Mouse (Mus musculus): ENCODE results near the gene Prrg3.
"Not testable (repeated sequence)": the region's sequence is repeated elsewhere in the genome, so short reads cannot be mapped to it uniquely, and the experiment has no call there.

Prrg3 gene

DNA sequence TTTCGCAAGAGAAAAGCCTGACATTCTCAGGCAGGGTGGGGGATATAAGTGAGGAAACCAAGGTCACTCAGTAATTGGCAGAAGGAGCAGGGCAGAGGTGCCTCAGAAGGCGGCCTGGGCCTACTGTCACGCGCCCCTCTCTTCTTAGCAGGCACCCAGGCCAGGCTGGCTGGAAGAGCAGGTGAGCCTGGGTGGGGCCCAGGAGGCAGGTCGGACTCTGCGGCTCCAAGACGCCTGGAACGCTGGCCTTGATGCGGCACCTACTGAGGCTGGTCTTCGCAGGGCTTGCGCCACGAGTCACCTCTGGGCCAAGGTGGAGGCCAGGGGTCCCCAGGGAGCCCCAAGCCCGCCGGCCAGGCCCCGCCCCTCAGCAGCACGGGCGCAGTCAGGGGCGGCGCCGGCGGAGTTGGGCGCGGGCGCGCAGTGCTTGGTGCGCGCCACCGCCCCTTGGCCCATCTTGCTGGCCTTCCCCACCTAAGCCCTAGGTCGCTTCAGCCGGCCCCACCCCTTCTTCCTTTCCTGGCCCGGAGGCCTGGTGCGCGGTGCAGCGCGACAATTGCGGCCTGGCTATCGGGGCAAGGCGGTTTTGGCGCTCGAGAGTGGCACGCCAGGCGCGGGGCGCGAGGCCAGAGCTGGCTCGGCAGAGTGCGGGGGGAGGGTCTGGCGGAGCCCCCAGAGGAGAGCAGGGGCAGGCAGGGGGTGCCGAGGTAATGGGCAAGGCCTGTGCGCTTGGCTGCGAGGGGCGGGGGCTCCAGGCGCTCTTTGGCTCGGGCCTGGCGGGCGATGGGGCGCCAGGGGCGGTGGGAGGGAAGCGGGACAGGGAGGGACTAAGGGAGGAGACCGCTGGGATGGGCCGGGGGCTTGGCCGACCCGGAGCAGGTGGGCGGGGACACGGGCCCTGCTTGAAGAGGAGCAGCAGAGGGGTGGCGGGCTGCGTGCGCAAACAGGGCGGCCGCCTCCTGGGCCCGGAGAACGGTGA is at the start of gene Prrg3:
Gene Prrg3 (plus strand): TSS at position 552 of the 979 bp plus-strand sequence.
- no peak for DNase-seq (ENCODE audit: low read depth, low spot score)

DNA sequence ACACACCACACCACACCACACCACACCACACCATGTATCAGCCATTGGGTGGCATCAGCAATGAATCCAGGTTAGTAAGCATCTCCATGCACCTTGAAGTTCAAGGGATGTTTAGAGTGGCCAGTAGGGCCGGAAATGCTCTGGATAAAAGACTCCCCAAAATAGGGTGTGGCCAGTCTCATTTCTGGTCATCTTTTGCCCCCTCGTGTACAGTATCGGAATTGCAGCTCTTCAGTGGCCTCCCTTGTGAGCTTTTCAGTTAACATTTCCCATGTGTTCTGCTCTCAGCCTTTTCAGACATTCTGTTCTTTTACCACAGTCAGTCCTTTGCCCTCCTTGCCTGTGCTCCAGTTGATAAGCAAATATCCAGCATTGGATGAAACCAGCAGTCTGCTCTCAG is 15.8 kb upstream of the Prrg3 start:
- peak; percentile 6 for DNase-seq (ENCODE audit: low read depth, low spot score)

GRCm38 (mm10) chrX:71958366-71958765 is 4.1 kb upstream of the Prrg3 start:
- no peak for DNase-seq (ENCODE audit: low read depth, low spot score)

DNA sequence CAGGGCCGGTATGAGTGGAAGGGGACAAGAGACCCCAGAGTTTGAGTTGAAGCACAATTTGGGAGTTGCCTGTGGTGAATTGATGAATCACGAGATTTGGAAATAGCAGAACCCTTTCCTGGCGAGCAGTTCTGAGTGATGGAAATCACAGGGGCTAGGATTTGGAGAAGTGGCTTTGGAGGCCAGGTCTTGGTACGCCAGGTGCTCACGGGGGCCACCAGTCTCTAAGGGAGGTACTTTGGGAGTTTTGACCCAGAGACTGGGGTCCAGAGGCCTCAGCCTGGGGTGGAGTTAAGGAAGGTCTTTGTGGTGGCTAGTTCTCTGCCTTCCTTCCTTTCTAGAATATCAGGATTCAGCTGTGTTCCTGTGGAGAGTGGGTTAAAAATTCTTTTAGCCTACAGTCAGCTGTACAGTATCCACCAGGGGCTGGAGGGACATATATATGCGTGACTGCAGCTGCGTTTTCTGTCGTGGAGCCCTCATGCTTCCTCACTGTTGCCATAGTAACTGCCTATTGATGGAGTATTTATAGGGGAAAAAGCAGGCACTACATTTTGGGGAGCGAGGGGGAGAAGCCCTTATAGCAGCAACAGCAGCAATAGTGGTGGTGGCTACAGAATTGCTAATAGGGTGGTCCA is 970 bp downstream of the Prrg3 start:
- DNase-seq (ENCODE audit: low read depth, low spot score) = no peak

GRCm38 (mm10) chrX:71968216-71968615 is 5.8 kb downstream of the Prrg3 start:
- no peak for DNase-seq (ENCODE audit: low read depth, low spot score)

- DNase-seq (ENCODE audit: low read depth, low spot score) = no peak
These were observed 6.4 kb downstream of the Prrg3 start for GRCm38 (mm10) chrX:71968816-71969215.

- no peak for DNase-seq (ENCODE audit: low read depth, low spot score)
These were observed 8.9 kb downstream of the Prrg3 start for GRCm38 (mm10) chrX:71971325-71971724.

DNA sequence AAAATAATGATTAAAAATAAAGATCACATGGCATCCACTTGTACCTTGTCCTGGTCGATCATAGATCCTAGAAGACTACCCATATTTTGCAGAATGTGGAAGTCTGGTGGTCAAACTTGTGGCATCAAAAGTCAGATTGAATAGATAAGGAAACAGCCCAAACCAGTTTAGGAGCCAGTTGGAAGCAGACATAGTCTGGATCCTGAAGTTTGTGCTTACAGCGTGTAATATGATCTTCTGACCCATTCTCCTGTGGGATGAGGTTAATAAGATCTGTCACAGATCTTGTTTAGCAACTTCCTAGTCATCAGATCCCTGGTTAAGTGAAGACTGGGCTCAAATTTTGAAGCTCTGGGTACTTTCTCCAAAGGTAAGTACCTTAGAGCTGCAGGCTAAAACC is 10.3 kb downstream of the Prrg3 start, which contains the start of gene Fate1:
Gene Fate1 (plus strand): TSS at position 301 of the 400 bp plus-strand sequence.
- DNase-seq (ENCODE audit: low read depth, low spot score) = no peak

DNA sequence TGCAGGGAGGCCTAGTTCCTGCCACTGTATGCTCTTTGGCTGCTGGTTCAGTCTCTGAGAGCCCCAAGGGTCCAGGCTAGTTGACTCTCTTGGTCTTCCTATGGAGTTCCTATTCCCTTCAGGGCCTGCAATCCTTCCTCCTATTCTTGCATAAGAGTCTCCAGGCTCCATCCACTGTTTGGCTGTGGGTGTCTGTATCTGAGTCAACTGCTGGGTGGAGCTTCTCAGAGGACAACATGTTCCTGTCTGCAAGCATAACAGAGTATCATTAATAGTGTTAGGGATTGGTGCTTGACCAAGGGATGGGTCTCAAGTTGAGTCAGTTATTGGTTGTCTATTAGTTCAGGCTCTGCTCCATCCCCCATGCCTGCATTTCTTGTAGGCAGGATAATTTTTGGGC is 15.3 kb downstream of the Prrg3 start:
- not testable (repeated sequence) for DNase-seq (ENCODE audit: low read depth, low spot score)

- DNase-seq (ENCODE audit: low read depth, low spot score) = no peak
These were observed 18.0 kb downstream of the Prrg3 start for GRCm38 (mm10) chrX:71980443-71980842.

DNA sequence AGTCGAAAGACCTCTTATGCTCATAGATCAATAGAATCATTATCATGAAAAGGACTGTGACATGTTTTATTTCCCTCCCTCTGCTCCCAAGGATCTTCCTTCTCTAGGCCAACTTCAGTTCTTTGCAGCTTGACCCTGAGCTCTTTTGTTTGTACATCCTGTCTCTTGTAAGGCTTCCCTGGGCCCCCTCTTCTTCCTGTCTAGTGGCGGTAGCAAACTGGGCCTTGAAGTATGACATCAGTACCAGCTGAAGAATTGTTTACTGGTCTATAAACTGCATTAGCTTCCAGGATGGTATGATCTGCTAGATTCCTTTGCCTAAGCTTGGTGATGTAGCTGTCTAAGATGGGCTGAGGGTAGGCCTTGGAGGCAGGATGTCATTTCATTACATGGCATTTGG is 18.9 kb downstream of the Prrg3 start:
- DNase-seq (ENCODE audit: low read depth, low spot score) = no peak

- DNase-seq (ENCODE audit: low read depth, low spot score) = no peak
These were observed 20.8 kb downstream of the Prrg3 start for GRCm38 (mm10) chrX:71983205-71983604.

DNA sequence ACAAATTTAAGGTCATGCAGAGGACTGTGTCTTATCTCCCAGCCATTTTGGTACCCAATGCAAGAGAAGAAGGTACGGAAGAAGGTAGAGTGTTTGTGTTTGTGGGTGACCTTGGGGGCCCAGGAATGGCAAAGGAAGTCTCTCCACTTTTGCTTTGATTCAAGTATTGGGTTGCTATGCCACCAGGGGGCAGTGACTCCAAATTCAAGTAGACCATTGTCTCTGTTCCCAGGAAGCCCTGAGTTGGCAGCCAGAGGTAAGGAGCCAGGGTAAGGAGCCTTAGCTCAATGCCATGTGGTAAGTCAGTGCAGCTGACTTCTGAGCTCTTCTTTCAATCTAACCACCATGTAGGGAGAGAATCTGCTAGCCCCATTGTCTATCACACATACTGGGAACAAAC is 21.4 kb downstream of the Prrg3 start:
- DNase-seq (ENCODE audit: low read depth, low spot score) = no peak

DNA sequence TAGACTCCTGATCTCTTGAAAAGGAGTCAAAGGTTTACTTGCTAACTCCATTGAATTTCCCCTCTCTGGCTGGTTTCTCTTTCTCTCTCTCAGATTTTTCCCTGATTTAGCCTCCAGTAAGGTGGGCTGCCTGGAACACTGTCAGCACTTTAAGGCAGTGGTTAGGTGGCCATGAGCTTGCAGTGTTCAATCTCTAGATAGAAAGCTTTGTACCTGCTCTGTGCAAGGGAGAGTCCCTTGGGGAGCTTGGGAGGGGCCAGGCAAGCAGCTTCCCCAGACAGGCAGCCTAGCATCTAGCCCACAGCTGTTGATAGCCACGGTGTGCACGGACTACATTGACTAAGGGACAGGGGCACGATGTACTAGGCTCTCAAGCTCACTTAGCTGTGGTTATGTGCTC is 29.1 kb downstream of the Prrg3 start, which contains the start of gene Cnga2:
Gene Cnga2 (plus strand): TSS at position 301 of the 400 bp plus-strand sequence.
- DNase-seq (ENCODE audit: low read depth, low spot score) = no peak

DNA sequence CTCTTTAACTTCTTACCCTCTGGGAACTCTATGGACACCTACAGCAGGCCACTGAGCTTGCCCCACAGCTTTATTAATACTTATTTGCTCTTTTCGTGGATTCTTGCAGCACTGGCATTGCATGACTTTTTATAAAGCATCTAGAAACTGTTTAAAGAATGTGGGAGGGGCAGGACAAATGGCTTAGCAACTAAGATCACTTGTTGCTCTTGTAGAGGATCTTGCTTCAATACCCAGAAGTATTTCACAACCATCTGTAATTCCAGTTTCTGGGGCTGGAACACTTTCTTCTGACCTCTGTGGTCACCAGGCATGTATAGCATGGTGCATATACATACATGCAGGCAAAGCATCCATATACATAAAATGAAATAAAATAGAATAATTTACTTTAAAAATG is 33.5 kb downstream of the Prrg3 start:
- no peak for DNase-seq (ENCODE audit: low read depth, low spot score)

- DNase-seq (ENCODE audit: low read depth, low spot score) = no peak
These were observed 47.5 kb downstream of the Prrg3 start for GRCm38 (mm10) chrX:72009930-72010329.

DNA sequence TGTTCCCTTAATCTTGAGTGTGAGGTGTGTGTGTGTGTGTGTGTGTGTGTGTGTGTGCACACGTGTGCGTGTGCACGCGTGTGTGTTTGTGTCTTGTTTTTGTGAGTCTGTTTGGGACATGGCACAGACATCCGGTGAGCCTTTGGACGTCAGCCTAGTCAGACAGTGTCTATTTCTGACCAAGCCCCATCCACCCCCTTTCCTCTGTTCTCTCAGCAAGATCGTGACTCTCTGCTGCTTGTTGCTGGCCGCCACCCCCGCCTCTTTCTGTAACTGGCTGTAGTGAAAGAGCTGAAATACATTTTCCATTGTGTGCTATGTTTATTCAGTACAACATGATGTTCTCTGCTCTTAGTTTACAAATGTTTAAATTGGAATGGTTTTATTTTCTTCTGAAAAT is 49.8 kb downstream of the Prrg3 start:
- DNase-seq (ENCODE audit: low read depth, low spot score) = no peak

GRCm38 (mm10) chrX:72012804-72013203 is 50.4 kb downstream of the Prrg3 start:
- DNase-seq (ENCODE audit: low read depth, low spot score) = no peak

DNA sequence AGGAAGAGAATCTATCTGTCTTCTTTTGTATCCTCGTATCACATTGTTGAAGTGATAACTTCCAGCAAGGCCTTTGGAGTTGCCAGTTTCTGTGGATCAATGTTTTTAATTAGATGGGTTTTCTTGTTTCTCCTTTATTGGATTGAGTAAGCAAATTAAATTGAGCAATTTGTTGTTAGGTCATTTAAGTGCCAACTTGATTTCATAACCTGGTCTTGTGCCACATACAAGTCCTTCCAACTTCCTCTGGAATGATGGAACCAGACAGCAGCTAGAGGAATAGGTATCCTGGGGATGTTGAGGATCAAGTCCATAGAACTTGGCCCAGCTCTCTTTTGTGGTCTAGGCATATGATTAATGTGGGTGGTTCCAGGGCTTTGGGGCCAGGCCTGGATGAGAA is 59.8 kb downstream of the Prrg3 start:
- DNase-seq (ENCODE audit: low read depth, low spot score) = no peak
